Mouse (Mus musculus) left cerebral cortex, adult 8-10 months (tissue): Measurements from ENCODE around the gene Gm39115. TPM values are rescaled to one million over a fixed set of nuclear protein-coding genes. Genes with fewer than 3 reads are reported as not detected.
"Not testable (repeated sequence)": the region's sequence is repeated elsewhere in the genome, so short reads cannot be mapped to it uniquely, and the experiment has no call there.

ENCODE experiments used
- DNase-seq, 2 experiments: peaks; one replicate each; pipeline ENCODE4 v3.0.0; 2022; ENCODE audit warnings: low spot score in 2 of 2
- total RNA-seq, 4 experiments: library from RNA; stranded (reverse); gene quantifications; 2 replicates each; pipeline ENCODE4 v1.2.4; 2022

Gene Gm39115
- total RNA-seq, result not detected

DNA sequence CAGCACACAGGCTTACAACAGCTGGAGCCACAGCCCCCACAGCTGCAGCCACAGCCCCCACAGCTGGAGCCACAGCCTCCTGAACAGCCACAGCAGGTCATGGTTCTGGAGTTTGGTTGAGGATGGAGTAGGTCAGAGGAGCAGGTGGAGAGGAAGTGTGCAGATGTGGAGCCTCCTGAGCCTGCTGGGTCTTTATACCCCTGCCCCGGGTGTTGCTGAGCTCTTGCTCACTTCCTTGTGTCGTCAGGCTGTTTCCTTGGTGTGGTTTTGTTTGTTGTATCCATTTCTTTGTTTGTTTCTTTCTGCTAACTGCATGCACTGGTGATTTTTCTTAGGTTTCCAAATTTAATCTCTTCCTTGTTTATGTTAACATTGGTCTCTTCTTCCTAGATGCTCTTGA, at the start of gene Gm39115:
Gene Gm39115 (minus strand): TSS at position 101 of the 400 bp plus-strand sequence.
- not testable (repeated sequence) for DNase-seq

DNA sequence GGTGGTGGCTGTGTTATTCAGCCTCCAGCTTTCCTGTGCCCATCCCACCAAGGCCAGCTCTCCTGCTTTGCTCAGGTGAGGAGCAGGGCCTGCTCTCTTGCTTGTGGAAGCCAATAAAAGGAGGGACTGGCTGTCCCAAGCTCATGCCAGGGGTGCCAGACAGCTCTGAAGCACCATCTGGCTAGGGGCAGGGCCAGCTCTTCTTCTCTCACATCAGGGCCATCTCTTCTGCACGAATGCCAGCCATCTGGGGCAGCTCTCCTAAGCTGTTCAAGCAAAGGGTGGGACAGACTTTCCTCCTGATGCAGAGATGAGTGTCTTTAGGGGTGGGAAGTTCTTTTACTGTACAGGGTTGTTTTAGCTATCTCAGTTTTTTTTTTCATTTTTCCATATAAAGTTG, 45.2 kb upstream of the Gm39115 start:
- DNase-seq, result no peak

DNA sequence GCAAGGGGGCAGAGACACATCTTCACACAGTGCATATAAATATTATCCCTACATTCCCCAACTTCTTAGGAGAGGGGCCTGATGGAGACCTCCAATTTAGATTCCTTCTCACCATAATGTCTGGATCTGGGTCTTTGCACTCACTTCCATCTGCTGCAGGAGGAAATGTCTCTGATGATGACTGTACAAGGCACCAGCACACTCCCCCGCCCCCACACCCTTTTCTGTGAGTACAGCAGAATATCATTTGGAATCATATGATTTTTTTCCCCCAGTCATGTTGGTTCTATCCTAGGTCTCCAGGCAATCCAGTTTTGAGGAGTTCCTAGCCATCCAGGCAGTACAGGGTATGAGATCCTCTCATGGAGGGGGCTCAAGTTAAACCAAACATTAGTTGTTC, 42.9 kb upstream of the Gm39115 start:
- no peak for DNase-seq

DNA sequence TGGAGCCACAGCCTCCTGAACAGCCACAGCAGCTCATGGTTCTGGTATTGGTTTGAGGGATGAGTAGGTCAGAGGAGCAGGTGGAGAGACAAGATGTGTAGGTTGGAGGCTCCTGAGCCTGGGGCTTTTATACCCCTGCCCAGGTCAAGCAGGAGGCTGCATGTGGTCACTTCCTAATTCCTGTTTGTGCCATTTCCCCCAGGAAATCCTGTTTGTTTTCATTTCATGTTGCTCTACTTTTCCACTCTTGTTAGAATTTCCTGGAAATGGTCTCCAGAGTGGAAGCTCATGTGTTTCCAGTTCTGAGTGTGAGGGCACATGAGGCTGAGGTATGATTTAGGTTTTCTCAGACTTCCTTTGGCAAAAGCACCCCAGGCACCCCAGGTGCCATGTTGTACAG, 40.1 kb upstream of the Gm39115 start, which contains the start of gene Krtap5-2:
Gene Krtap5-2 (minus strand): TSS at position 101 of the 400 bp plus-strand sequence.
- not testable (repeated sequence) for DNase-seq

DNA sequence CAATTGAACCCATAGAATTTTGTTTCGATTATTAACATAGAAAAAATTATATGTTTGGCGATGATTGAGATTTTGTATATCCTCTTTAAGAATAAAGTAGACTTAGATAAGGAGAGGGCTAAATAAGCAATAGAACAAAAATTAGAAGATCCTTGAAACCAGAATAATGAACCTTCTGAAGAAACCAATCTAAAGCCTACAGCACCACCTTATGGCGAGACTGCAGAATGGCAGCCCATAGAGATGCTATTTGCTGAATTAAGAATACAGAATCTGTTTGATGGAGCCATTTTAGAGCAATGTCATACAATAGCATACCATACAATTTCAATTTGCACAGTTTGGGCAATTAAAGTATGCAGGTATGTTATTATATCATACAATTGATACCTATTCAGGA, 34.0 kb upstream of the Gm39115 start:
- no peak for DNase-seq

DNA sequence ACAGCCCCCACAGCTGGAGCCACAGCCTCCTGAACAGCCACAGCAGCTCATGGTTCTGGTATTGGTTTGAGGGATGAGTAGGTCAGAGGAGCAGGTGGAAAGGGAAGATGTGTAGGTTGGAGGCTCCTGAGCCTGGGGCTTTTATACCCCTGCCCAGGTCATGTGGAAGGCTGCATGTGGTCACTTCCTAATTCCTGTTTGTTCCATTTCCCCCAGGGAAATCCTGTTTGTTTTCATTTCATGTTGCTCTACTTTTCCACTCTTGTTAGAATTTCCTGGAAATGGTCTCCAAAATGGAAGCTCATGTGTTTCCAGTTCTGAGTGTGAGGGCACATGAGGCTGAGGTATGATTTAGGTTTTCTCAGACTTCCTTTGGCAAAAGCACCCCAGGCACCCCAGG, 29.8 kb upstream of the Gm39115 start, which contains the start of gene Gm4553:
Gene Gm4553 (minus strand): TSS at position 101 of the 400 bp plus-strand sequence.
- not testable (repeated sequence) for DNase-seq

DNA sequence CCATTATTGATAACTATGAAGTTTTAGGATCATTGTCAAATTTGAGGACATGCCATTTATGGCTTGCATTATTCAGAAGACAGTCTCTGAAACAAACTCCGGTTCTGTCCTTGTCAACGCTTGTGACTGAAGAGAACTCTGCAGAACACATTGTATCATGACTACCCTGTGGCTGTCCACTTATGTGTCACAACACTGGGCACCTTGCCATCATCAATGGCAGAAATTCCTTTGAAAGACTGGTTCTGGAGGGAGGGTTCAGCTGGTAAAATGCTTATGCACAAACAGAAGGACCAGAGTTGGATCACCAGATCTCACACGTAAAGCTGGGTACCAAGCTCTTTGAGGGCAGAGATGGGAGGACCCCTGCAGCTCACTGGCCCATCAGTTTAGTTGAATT, 23.5 kb upstream of the Gm39115 start:
- no peak for DNase-seq

DNA sequence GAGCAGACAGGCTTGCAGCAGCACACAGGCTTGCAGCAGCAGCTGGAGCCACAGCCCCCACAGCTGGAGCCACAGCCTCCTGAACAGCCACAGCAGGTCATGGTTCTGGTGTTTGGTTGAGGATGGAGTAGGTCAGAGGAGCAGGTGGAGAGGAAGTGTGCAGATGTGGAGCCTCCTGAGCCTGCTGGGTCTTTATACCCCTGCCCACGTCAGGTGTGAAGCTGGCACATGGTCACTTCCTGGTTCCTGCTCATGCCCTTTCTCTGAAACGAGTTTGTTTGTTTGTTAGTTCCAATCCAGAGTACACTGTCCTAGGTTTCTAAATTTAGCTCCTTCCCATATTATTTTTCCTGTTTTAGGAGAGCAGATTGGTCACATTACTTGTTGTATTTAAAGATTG, 21.2 kb upstream of the Gm39115 start, which contains the start of gene Gm29735:
Gene Gm29735 (minus strand): TSS at position 101 of the 400 bp plus-strand sequence.
- not testable (repeated sequence) for DNase-seq

DNA sequence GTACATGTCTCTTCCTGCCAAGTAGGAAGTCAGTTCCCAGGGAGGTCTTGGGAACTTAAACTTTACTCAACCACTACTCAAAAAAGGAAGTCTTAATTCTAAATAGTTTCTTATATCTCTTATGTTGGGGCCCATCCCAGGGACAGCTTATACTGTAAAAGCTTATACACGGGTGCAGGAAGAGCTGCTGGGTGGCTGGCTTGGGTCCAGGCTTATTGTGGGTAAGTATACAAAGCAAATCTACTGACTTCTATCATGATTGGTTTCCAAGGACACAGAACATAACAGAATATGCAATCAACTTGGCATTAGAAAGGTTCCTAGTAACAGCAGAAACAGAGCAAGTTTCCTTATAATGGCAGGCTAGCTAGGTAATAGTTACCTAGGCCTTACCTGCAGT, 19.5 kb upstream of the Gm39115 start:
- DNase-seq, result no peak

DNA sequence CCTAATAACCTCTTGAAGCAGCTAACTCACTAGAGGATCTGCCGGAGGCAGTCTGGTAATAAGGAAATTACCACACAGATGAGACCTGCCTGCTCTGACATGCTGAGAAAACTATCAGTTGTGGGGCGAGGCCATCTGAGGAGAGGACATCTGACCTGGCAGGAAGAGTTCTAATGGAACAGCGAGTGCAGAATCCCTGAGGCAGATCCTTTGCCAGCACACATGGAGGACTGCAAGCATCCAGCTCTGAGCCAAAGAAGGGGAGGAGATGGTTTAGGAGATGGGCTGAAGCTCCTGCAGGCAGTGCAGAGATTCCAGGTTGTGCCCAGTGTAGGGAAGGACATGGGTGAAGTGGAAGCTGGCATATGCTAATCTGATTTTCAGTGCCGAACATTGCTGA, 16.4 kb upstream of the Gm39115 start:
- no peak for DNase-seq

DNA sequence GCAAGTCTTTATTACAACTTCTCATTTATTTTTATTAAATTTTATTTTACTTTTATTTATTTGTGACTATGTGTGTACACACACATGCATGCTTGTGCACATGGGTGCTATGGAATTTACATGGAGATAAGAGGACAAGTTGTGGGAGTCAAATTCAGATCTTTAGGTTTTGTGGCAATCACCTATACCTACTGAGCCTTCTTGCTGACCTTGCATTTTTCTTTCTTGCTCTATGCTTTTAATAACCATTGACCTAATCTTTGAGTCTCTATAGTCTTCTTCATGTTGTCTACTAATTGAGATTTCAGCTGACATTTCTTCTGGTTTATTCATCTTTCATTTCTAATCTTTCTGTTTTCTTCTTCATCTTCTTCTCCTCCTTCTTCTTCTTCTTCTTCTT, 12.8 kb upstream of the Gm39115 start:
- no peak for DNase-seq

DNA sequence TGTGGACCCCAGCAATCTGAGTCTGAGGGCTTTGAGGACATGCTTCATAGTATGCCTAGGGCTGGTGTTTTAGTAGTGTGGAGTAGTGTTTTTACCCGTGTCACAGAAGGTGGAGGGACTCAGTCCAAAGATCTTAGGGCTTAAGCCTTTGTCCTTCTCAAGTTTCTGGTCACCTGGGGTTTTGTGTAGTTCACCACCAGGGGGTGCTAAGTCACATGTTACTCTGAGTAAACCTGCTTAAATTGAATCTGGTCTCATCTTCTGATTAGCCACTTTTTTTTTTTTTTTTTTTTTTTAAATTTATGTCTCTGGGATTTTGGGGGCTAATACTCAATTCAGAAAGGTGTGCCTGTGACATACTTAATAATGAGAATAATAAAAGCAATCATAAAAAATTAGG, 10.2 kb upstream of the Gm39115 start:
- DNase-seq, result no peak

DNA sequence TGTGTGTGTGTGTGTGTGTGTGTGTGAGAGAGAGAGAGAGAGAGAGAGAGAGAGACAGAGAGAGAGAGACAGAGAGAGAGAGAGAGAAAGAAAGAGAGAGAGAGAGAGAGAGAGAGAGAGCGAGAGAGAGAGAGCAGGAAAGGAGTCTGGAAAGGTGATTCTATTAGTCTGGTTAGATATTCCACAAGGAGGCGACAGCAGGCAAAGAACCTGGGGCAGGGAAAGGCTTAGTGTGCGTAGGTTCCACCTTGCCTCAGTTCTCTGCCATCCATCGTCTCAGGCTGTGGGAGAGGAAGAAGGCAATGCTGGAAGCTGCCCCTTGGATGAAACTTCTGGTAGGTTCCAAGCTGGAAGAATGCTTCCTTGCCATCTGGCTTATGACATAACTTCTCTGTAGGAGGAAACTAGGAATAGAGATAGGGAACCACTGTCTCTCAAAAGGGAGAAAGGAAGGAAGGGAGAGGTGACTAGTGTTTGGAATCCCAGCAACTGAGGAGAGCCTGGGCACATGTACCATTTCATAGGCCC, 9.6 kb upstream of the Gm39115 start:
- peak in 1 of 2 experiments; percentile 20 for DNase-seq

DNA sequence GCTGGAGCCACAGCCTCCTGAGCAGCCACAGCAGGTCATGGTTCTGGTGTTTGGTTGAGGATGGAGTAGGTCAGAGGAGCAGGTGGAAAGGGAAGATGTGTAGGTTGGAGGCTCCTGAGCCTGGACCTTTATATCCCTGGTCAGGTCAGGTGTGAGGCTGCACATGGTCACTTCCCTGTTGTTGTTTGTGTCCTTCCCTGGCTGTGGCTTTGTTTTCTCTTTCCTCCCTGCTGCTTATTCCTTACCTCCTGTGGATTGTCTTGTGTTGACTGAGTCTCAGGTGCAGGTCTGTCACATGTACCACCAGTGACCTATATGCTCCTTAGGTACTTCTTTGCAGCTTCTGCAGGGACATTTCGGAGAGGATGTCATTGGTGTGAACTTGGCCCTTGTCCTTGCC, 8.7 kb upstream of the Gm39115 start, which contains the start of gene Gm45337:
Gene Gm45337 (minus strand): TSS at position 101 of the 400 bp plus-strand sequence.
- no peak for DNase-seq

DNA sequence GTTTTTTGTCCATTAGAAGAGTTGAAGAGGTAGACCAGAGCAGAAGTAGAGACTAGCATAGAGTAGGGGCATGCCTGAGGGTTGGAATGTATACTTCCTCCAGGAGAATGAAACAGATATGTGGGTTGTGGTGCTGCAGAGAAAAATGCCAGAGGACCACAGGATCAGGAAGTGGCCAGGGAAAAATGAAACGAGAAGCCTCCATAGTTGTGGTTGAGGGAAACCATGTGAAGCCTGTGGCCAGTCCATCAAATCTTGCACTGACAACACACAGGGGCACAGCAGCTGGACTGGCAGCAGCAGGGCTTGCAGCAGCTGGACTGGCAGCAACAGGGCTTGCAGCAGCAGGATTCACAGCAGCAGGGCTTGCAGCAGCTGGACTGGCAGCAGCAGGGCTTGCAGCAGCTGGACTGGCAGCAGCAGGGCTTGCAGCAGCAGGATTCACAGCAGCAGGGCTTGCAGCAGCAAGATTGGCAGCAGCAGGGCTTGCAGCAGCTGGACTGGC, 7.7 kb upstream of the Gm39115 start:
- not testable (repeated sequence) for DNase-seq

DNA sequence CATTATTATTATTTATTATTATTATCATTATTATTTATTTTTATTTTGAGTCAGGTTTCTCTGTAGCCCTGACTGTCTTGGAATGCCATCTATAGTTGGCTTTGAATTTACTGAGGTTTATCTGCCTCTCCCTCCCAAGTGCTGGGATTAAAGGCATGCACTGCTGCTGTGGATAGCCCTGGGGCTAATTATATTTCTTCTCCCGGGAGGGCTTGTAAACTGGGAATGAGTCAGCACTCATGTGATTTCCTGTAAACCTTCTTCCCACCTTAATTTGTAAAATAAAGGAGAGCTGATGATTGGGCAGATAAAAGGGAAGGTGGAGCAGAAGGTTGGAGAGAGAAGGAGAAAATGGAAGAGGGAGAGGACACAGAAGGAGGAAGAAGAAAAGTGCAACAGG, 4.9 kb upstream of the Gm39115 start:
- no peak for DNase-seq

DNA sequence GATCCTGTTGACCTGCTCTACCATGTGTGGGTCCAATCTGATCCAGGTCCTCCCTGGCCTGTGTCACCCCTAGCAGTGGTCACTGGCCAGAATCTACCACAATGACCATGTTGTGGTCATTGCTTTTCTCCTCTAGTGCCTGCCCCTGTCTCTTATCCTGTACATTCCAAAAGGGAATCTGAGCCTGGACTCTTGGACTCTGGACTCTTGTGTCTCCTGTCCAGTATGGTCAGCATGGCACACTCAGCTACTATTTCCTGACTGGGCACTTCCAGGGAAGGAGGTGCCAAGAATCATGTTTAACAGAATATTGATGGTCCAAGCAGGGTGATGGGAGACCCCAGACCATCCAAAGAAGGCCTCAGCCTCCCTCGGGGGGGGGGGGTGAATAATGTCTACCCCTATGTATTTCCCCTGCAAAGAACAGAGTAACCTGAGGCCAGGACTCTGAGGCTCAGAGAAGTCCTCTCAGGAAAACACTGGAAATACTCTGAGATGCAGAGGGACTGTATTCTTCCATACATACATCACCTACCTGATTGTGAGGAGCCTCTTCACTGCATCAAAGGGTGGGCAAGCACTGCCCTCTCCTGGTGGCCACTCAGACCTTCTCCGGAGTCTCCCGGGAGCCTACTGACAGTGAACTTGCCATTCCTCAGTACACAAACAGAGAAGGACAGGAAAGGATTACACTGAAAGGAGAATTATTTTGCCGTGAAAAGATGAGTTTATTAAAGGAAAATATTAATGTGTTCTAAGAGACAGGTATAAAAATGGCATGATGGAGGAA, 1.4 kb downstream of the Gm39115 start:
- DNase-seq, result peak in 1 of 2 experiments; percentile 9

DNA sequence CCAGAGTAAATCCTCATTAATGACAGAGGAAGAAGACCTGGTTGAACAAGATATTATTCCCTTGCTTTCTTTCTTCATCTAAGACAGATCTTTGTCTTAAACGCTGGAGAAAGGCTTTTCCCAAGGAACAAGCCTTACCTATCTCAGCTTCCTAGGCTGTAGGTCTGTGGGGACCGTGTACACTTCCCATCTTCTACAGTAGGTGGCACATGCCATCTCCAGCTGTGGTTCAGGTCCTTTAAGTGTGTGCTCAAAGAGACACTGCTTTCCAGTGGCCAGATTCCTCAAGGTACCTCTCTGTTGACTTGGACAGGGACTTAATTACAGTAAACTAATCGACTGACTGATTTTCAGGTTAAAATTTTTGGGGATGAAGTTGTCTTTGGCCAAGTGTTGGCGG, 7.0 kb downstream of the Gm39115 start:
- DNase-seq, result no peak

DNA sequence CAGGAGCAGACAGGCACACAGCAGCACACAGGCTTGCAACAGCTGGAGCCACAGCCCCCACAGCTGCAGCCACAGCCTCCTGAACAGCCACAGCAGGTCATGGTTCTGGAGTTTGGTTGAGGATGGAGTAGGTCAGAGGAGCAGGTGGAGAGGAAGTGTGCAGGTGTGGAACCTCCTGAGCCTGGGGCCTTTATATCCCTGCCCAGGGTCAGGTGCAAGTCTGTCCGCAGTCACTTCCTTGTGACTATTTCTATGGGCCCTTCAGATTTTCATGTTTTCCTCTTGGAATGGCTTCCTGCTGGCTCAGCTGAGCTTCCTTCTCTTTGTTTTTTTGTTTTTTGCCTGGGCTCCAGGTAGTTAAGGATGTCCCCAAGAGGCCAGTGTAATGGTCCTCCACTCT, 15.2 kb downstream of the Gm39115 start, which contains the start of gene Gm45618:
Gene Gm45618 (minus strand): TSS at position 101 of the 400 bp plus-strand sequence.
- DNase-seq, result not testable (repeated sequence)

DNA sequence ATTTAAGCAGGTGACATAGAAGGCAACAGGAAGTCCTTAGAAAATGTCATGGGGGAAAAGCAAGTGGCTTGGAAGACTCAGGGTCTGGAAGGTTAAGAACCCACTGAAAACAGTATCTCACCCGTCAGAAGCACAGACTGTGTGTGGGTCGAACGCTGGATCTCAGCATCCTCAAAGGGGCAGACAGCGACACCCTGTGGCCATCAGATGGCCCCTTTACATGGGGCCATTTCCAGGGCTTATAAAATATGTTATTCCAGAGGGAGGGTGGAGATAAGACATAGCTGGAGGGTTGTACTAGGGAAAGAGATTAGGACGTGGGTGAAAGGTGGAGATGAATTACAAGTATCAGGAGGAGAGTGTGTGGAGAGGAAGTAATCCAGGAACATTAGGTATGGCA, 16.2 kb downstream of the Gm39115 start:
- DNase-seq, result no peak

DNA sequence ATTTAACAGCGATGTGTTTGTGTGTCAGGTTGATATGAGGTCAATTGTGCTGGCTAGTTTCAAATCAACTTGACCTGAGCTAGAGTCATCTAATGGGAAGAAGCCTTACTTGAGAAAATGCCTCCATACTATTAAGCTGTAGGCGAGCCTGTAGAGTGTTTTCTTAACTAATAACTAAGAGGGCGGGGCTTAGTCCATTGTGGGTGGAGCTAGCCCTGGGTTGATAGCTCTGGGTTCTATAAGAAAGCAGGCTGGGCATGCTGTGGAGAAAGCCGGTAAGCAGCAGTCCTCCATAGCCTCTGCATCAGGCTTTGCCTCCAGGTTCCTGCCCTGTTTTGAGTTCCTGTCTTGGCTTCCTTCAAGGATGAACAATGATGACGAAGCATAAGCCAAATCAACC, 31.1 kb downstream of the Gm39115 start:
- no peak for DNase-seq

DNA sequence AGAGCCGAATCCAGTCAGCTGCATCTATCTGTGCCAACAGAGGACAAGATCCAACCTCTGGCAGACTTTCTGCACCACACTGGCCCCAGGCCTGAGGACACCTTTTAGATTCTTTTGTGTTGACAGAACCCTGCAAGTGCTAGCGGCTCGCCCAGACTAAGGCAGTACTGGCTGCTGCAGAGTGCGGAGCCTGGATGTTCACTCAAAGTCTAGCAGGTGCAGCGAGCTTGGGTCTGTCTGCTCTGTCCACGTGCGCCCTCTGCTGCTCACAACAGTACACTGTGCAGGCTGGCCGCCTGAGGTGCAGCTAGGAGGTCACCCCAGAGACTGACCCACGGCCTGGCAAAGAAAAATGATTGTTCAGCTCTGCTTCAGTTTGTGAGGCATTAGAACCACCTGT, 38.1 kb downstream of the Gm39115 start:
- no peak for DNase-seq
